Mouse (Mus musculus): ENCODE data around the gene Sema6c. TPM values are rescaled to one million over a fixed set of nuclear protein-coding genes. Genes with fewer than 3 reads are reported as not detected.
A peak's percentile ranks its signal among the peaks of the same experiment; 100 is the strongest.
"Not testable (repeated sequence)": the region's sequence is repeated elsewhere in the genome, so short reads cannot be mapped to it uniquely, and the experiment has no call there.

Gene Sema6c
- 100 to 1,000 TPM; 141 to 155 TPM for total RNA-seq (2021)

- intact Hi-C loops (cut with DNase I): no loop called here
- peak; percentile 92 for DNase-seq
These were observed at the start of gene Sema6c for GRCm38 (mm10) chr3:95159987-95160963. Sema6c (plus strand) TSS chr3:95160457.

GRCm38 (mm10) chr3:95110911-95111726 is 49.1 kb upstream of the Sema6c start, which contains the start of gene Vps72:
Vps72 (plus strand) TSS chr3:95111022.
- intact Hi-C loops (cut with DNase I): no loop called here
- peak; percentile 89 for DNase-seq

- no peak for DNase-seq
- intact Hi-C loops (cut with DNase I): no loop called here
These were observed 47.5 kb upstream of the Sema6c start for GRCm38 (mm10) chr3:95112760-95113159.

- intact Hi-C loops (cut with DNase I): no loop called here
- no peak for DNase-seq
These were observed 42.5 kb upstream of the Sema6c start for GRCm38 (mm10) chr3:95117751-95118150.

- intact Hi-C loops (cut with DNase I): no loop called here
- DNase-seq: no peak
These were observed 38.7 kb upstream of the Sema6c start for GRCm38 (mm10) chr3:95121580-95121979.

- intact Hi-C loops (cut with DNase I): no loop called here
- no peak for DNase-seq
These were observed 36.0 kb upstream of the Sema6c start, which contains the start of gene Tmod4 for GRCm38 (mm10) chr3:95124246-95124645. Tmod4 (plus strand) TSS chr3:95124476.

GRCm38 (mm10) chr3:95124972-95125371 is 35.3 kb upstream of the Sema6c start:
- intact Hi-C loops (cut with DNase I): no loop called here
- peak; percentile 68 for DNase-seq

- no peak for DNase-seq
- intact Hi-C loops (cut with DNase I): no loop called here
These were observed 31.0 kb upstream of the Sema6c start for GRCm38 (mm10) chr3:95129226-95129651.

- intact Hi-C loops (cut with DNase I): no loop called here
- no peak for DNase-seq
These were observed 30.2 kb upstream of the Sema6c start for GRCm38 (mm10) chr3:95130081-95130480.

GRCm38 (mm10) chr3:95132389-95132788 is 27.9 kb upstream of the Sema6c start:
- DNase-seq; intact Hi-C loops (cut with DNase I): not testable (repeated sequence)

GRCm38 (mm10) chr3:95133176-95133575 is 27.1 kb upstream of the Sema6c start:
- intact Hi-C loops (cut with DNase I): no loop called here
- no peak for DNase-seq

GRCm38 (mm10) chr3:95133680-95134101 is 26.6 kb upstream of the Sema6c start, which contains the start of the genes Scnm1 and Lysmd1:
Scnm1 (minus strand) TSS chr3:95134011.
Lysmd1 (plus strand) TSS chr3:95134088.
- peak; percentile 92 for DNase-seq
- intact Hi-C loops (cut with DNase I): no loop called here

- intact Hi-C loops (cut with DNase I); DNase-seq: not testable (repeated sequence)
These were observed 26.1 kb upstream of the Sema6c start for GRCm38 (mm10) chr3:95134133-95134532.

GRCm38 (mm10) chr3:95135023-95135422 is 25.2 kb upstream of the Sema6c start:
- intact Hi-C loops (cut with DNase I): no loop called here
- DNase-seq: peak; percentile 45

- intact Hi-C loops (cut with DNase I): no loop called here
- no peak for DNase-seq
These were observed 24.7 kb upstream of the Sema6c start for GRCm38 (mm10) chr3:95135433-95136052.

- DNase-seq: no peak
- intact Hi-C loops (cut with DNase I): no loop called here
These were observed 23.9 kb upstream of the Sema6c start for GRCm38 (mm10) chr3:95136336-95136735.

GRCm38 (mm10) chr3:95139586-95140288 is 20.5 kb upstream of the Sema6c start:
- intact Hi-C loops (cut with DNase I): loop anchor here (10.0 kb wide), 1 partner anchor 125 kb away; no protein-coding TSS in a partner anchor
- no peak for DNase-seq

GRCm38 (mm10) chr3:95140289-95140595 is 20.0 kb upstream of the Sema6c start:
- intact Hi-C loops (cut with DNase I): loop anchor here (10.0 kb wide), 1 partner anchor 125 kb away; no protein-coding TSS in a partner anchor
- no peak for DNase-seq

- no peak for DNase-seq
- intact Hi-C loops (cut with DNase I): loop anchor here (10.0 kb wide), 1 partner anchor 124 kb away; no protein-coding TSS in a partner anchor
These were observed 19.5 kb upstream of the Sema6c start for GRCm38 (mm10) chr3:95140795-95141194.

- intact Hi-C loops (cut with DNase I): loop anchor here (10.0 kb wide), 1 partner anchor 123 kb away; no protein-coding TSS in a partner anchor
- no peak for DNase-seq
These were observed 18.8 kb upstream of the Sema6c start for GRCm38 (mm10) chr3:95141474-95141873.

All from left cerebral cortex, postnatal 4 days (tissue).